Mouse (Mus musculus): Measurements from ENCODE around the gene Bag1. TPM values are rescaled to one million over a fixed set of nuclear protein-coding genes. Genes with fewer than 3 reads are reported as not detected.
"Not testable (repeated sequence)": the region's sequence is repeated elsewhere in the genome, so short reads cannot be mapped to it uniquely, and the experiment has no call there.

Bag1 gene
- polyA plus RNA-seq, 1 experiment from 2014 or later: 128 TPM

GRCm38 (mm10) chr4:40946516-40947121 is 1.5 kb downstream of the Bag1 start:
- 45% methylated on average over 7 of the region's 7 CpGs for WGBS (ENCODE audit: insufficient replicate concordance)
- Histone ChIP-seq H3K4me1 (ENCODE audit: insufficient read depth) (peaks cover 26% of the 10 kb centered on the region), H3K9ac (replicated peaks) (peak overlapping the region; percentile 99), H3K36me3 (replicated peaks; ENCODE audit: insufficient read depth, low read length) (peaks cover 47% of the 10 kb centered on the region), H3K27ac (ENCODE audit: low read depth) (peak overlapping the region; percentile 99), H3K9me3 (ENCODE audit: low read length) (no peaks in the 10 kb centered on the region), H3K4me3 (ENCODE audit: low read depth, low read length) (peak overlapping the region; percentile 97), H3K4me2 (ENCODE audit: low read depth, low read length) (peak overlapping the region; percentile 89), H3K27me3 (ENCODE audit: insufficient read depth, low read length) (no peaks in the 10 kb centered on the region)
- peak; percentile 18 for ATAC-seq
- no peak for DNase-seq
- TF ChIP-seq EP300 (IDR thresholded peaks at IDR 0.05; ENCODE audit: low read depth) (no peak), CTCF (IDR thresholded peaks at IDR 0.05; ENCODE audit: low read depth) (no peak)

DNA sequence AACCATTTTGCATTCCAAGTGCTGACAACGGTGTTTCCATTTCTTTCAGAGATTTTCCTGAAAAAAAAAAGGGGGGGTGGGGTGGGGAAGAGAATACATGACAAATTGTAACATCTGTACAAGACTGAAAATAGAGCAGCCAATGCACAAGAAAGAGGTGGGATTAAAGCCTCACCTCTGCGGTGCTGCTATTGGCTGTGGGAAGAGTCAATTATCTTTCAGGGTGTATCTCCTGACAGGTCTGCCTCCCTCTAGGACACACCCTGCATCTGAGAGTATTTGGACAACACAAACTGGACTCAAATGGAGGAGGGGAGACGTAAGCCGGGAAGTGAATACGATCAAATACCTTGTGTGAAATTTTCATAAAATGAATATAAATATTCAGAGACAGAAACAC is 4.4 kb downstream of the Bag1 start:
- Histone ChIP-seq H3K27ac (ENCODE audit: low read depth) (no peak overlapping the region), H3K9me3 (ENCODE audit: low read length) (peaks cover 11% of the 10 kb centered on the region; the same call in 1 of the 2 replicates), H3K4me3 (ENCODE audit: low read depth, low read length) (no peak overlapping the region), H3K9ac (replicated peaks) (no peak overlapping the region), H3K36me3 (replicated peaks; ENCODE audit: insufficient read depth, low read length) (peaks cover 68% of the 10 kb centered on the region), H3K4me1 (ENCODE audit: insufficient read depth) (peaks cover 16% of the 10 kb centered on the region), H3K27me3 (ENCODE audit: insufficient read depth, low read length) (no peaks in the 10 kb centered on the region), H3K4me2 (ENCODE audit: low read depth, low read length) (no peak overlapping the region)
- TF ChIP-seq CTCF (IDR thresholded peaks at IDR 0.05; ENCODE audit: low read depth): no peak
- no peak for TF ChIP-seq EP300 (IDR thresholded peaks at IDR 0.05; ENCODE audit: low read depth)
- WGBS (ENCODE audit: insufficient replicate concordance): 93% methylated on average over 5 of the region's 5 CpGs
- DNase-seq: no peak
- no peak for ATAC-seq

DNA sequence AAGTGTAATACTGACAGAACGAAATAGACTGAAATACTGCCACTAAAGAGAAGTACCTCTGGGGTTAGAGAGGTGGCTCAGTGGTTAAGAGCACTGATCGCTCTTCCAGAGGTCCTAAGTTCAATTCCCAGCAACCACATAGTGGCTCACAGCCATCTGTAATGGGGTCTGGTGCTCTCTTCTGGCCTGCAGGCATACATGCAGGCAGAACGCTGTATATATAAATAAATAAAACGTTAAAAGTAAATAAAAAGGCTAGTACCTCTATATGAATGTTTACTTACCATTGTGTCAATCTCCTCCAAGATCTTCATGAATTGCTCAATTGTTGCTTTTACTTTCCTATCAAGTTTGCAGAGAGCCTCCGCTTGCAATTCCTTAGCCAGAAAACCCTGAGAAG is 9.3 kb downstream of the Bag1 start:
- Histone ChIP-seq H3K4me3 (ENCODE audit: low read depth, low read length) (no peak overlapping the region), H3K4me2 (ENCODE audit: low read depth, low read length) (no peak overlapping the region), H3K4me1 (ENCODE audit: insufficient read depth) (0 out of 2 replicates have a peak, but pooled peaks cover 2% of the 10 kb centered on the region), H3K9ac (replicated peaks) (no peak overlapping the region), H3K9me3 (ENCODE audit: low read length) (peaks cover 11% of the 10 kb centered on the region; the same call in 1 of the 2 replicates), H3K27me3 (ENCODE audit: insufficient read depth, low read length) (no peaks in the 10 kb centered on the region), H3K36me3 (replicated peaks; ENCODE audit: insufficient read depth, low read length) (peaks cover 87% of the 10 kb centered on the region), H3K27ac (ENCODE audit: low read depth) (no peak overlapping the region)
- no peak for TF ChIP-seq EP300 (IDR thresholded peaks at IDR 0.05; ENCODE audit: low read depth)
- TF ChIP-seq CTCF (IDR thresholded peaks at IDR 0.05; ENCODE audit: low read depth): no peak
- ATAC-seq (no peak), DNase-seq (no peak)
- WGBS (ENCODE audit: insufficient replicate concordance): 87% methylated on average over 5 of the region's 5 CpGs

GRCm38 (mm10) chr4:40936175-40936839 is 11.8 kb downstream of the Bag1 start:
- Histone ChIP-seq H3K27ac (ENCODE audit: low read depth) (no peak overlapping the region; the same call in 1 of the 2 replicates), H3K27me3 (ENCODE audit: insufficient read depth, low read length) (no peaks in the 10 kb centered on the region), H3K9ac (replicated peaks) (no peak overlapping the region), H3K36me3 (replicated peaks; ENCODE audit: insufficient read depth, low read length) (peaks cover 70% of the 10 kb centered on the region), H3K4me1 (ENCODE audit: insufficient read depth) (no peaks in the 10 kb centered on the region), H3K9me3 (ENCODE audit: low read length) (peaks cover 11% of the 10 kb centered on the region; the same call in 1 of the 2 replicates), H3K4me2 (ENCODE audit: low read depth, low read length) (no peak overlapping the region), H3K4me3 (ENCODE audit: low read depth, low read length) (no peak overlapping the region)
- ATAC-seq (no peak; the same call in 1 of the 2 replicates), DNase-seq (no peak)
- 83% methylated on average over 9 of the region's 9 CpGs for WGBS (ENCODE audit: insufficient replicate concordance)
- TF ChIP-seq EP300 (IDR thresholded peaks at IDR 0.05; ENCODE audit: low read depth): no peak
- no peak for TF ChIP-seq CTCF (IDR thresholded peaks at IDR 0.05; ENCODE audit: low read depth)

DNA sequence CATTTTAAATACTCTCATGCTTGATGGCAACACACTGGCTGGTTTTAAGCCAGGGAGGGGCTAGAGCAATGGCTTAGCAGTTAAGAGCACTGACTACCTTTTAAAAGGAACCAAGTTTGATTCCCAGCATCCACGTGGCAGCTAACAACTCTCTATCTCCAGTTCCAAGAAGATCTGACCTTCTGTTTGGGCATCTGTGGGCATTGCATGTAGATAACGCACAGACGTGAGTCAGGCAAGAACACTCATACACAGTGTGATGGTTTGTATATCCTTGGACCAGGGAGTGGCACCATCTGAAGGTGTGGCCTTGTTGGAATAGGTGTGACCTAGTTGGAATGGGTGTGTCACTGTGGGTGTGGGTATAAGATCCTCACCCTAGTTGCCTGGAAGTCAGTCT is 13.7 kb downstream of the Bag1 start:
- H3K36me3 ChIP-seq (replicated peaks; ENCODE audit: insufficient read depth, low read length): peaks cover 51% of the 10 kb centered on the region
- H3K27me3 ChIP-seq (ENCODE audit: insufficient read depth, low read length); DNase-seq; H3K27ac ChIP-seq (ENCODE audit: low read depth); H3K9ac ChIP-seq (replicated peaks); H3K4me1 ChIP-seq (ENCODE audit: insufficient read depth); H3K9me3 ChIP-seq (ENCODE audit: low read length); H3K4me3 ChIP-seq (ENCODE audit: low read depth, low read length); H3K4me2 ChIP-seq (ENCODE audit: low read depth, low read length): not testable (repeated sequence)
- ATAC-seq: peak; percentile 53
- WGBS (ENCODE audit: insufficient replicate concordance): 80% methylated on average over 3 of the region's 3 CpGs

DNA sequence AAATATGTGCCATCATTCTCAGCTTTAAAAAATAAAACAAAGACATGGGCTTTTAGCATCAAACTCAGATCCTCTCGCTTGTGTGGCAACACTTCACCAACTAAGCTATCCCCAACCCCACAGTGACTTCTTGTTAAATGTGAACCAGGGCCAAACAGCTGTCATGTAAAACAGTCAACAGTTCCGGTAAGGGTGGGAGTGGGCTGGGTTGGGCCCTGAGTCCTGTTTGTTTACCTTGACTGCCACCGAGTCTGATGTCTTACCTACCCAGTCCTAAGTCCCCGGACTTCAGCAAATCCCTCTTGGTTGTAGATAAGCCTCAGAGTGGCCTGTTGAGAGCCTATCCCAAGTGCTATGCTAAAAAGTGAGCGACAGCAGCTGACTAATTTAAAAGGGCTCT is 14.4 kb downstream of the Bag1 start:
- H3K9me3 ChIP-seq (ENCODE audit: low read length): no peaks in the 10 kb centered on the region
- no peaks in the 10 kb centered on the region for H3K4me1 ChIP-seq (ENCODE audit: insufficient read depth)
- H3K9ac ChIP-seq (replicated peaks): no peak overlapping the region
- H3K4me2 ChIP-seq (ENCODE audit: low read depth, low read length): no peak overlapping the region
- peaks cover 45% of the 10 kb centered on the region for H3K36me3 ChIP-seq (replicated peaks; ENCODE audit: insufficient read depth, low read length)
- H3K27me3 ChIP-seq (ENCODE audit: insufficient read depth, low read length): no peaks in the 10 kb centered on the region
- no peak overlapping the region for H3K27ac ChIP-seq (ENCODE audit: low read depth)
- ATAC-seq (no peak), DNase-seq (no peak)
- TF ChIP-seq CTCF (IDR thresholded peaks at IDR 0.05; ENCODE audit: low read depth): no peak
- 79% methylated on average over 5 of the region's 5 CpGs for WGBS (ENCODE audit: insufficient replicate concordance)
- no peak overlapping the region for H3K4me3 ChIP-seq (ENCODE audit: low read depth, low read length)

All from liver, postnatal 0 days (tissue).